Mouse (Mus musculus) heart, adult 2 months (tissue): ENCODE measurements around the gene Gm8298. TPM values are rescaled to one million over a fixed set of nuclear protein-coding genes. Genes with fewer than 3 reads are reported as not detected.

Experiments used
- DNase-seq, 2 experiments: peaks; one replicate each; pipeline ENCODE4 v3.0.0; 2021
- H3K27ac ChIP-seq: fragments of 200-600 bp; 2 replicates; pipeline ENCODE4 v1.8.1; 2022
- H3K27me3 ChIP-seq: fragments of 200-500 bp; 2 replicates; pipeline ENCODE4 v1.6.1; 2012; ENCODE audit warnings: mild to moderate bottlenecking, low read length, inconsistent platforms, mixed read lengths; ENCODE audit not compliant: control insufficient read depth, insufficient read depth
- H3K36me3 ChIP-seq: fragments of 200-500 bp; 2 replicates; pipeline ENCODE4 v1.6.1; 2012; ENCODE audit warnings: low read length, inconsistent platforms; ENCODE audit not compliant: control insufficient read depth, insufficient read depth
- H3K4me1 ChIP-seq: fragments of 200-500 bp; 2 replicates; pipeline ENCODE4 v1.6.1; 2011; ENCODE audit warnings: low read length; ENCODE audit not compliant: control insufficient read depth, insufficient read depth
- H3K4me3 ChIP-seq: fragments of 200-600 bp; 2 replicates; pipeline ENCODE4 v1.8.1; 2022
- H3K79me2 ChIP-seq: fragments of 200-500 bp; replicated peaks from 2 replicates; pipeline ENCODE4 v1.6.1; 2012; ENCODE audit warnings: mild to moderate bottlenecking, inconsistent platforms, low read length, moderate library complexity, mixed read lengths; ENCODE audit not compliant: control insufficient read depth, insufficient read depth
- H3K9ac ChIP-seq: fragments of 200-500 bp; 2 replicates; pipeline ENCODE4 v1.6.1; 2012; ENCODE audit warnings: low read depth, mild to moderate bottlenecking, control low read depth, inconsistent platforms, low read length, mixed read lengths
- CTCF ChIP-seq: fragments of 200-600 bp; IDR thresholded peaks from 2 replicates; pipeline ENCODE4 v1.8.1; 2022; ENCODE audit warnings: antibody characterized with exemption, mild to moderate bottlenecking, moderate library complexity
- EP300 ChIP-seq: fragments of 200-500 bp; IDR thresholded peaks from 2 replicates; pipeline ENCODE4 v1.6.1; 2011; ENCODE audit warnings: low read depth, low read length, control low read depth; ENCODE audit not compliant: insufficient read depth
- POLR2A ChIP-seq: fragments of 200-500 bp; IDR thresholded peaks from 2 replicates; pipeline ENCODE4 v1.6.1; 2011; ENCODE audit warnings: mild to moderate bottlenecking, low read depth, low read length, control low read depth; ENCODE audit not compliant: insufficient read depth
- WGBS: fragments of 180-500 bp; shearing (Covaris S2); methylation state at CpG from one replicate; pipeline ENCODE4 v1.1.7; 2018; 5-methylcytosine and 5-hydroxymethylcytosine counted together
- intact Hi-C: fragments of 180-260 bp; cut with DNase I; formaldehyde crosslinking; loops from one replicate; pipeline ENCODE4 v1.15.1; 2025
- polyA plus RNA-seq: library from polyadenylated mRNA; depleted of rRNA; stranded (reverse); fragments of >200 nt; gene quantifications from 2 replicates; pipeline ENCODE4 v1.2.3, GENCODE M21; 2012; rRNA removed
- total RNA-seq, 2 experiments: library from RNA; stranded (reverse); gene quantifications; 2 replicates each; pipeline ENCODE4 v1.2.3; 2021

Gene Gm8298
- total and polyA plus RNA-seq, 3 experiments = not detected

- Histone ChIP-seq H3K27me3 (no peaks in the 10 kb centered on the region), H3K4me3 (no peak within 1 kb of the TSS), H3K9ac (no peak within 1 kb of the TSS), H3K4me1 (no peaks in the 10 kb centered on the region), H3K27ac (no peak within 1 kb of the TSS), H3K36me3 (no peaks in the 10 kb centered on the region), H3K79me2 (no peaks in the 10 kb centered on the region)
- intact Hi-C loops = no loop called here
- DNase-seq = no peak
- WGBS = 87% methylated on average over 2 of the region's 2 CpGs
- TF ChIP-seq POLR2A (no peak), EP300 (no peak), CTCF (no peak)
These were observed 64.1 kb downstream of the Gm8298 start, which contains the start of gene C130079G13Rik for GRCm38 (mm10) chr3:59924914-59925313. Gene C130079G13Rik, plus strand, starts transcription at chr3:59925214.

Other genes with a start within 250 kb of the Gm8298 start
- not detected for gene Gm5538, start 131.3 kb upstream of the Gm8298 start, total RNA-seq
- gene Gm5538, start 131.3 kb upstream of the Gm8298 start, polyA plus RNA-seq = not detected in 2 replicates
- not detected for gene C130079G13Rik, start 64.2 kb downstream of the Gm8298 start, total RNA-seq
- not detected in 2 replicates for gene C130079G13Rik, start 64.2 kb downstream of the Gm8298 start, polyA plus RNA-seq
- gene Aadacl2, start 145.7 kb downstream of the Gm8298 start, total RNA-seq = not detected
- gene Aadacl2, start 145.7 kb downstream of the Gm8298 start, polyA plus RNA-seq = not detected in 2 replicates
- gene Aadac, start 164.7 kb downstream of the Gm8298 start, total RNA-seq = not detected
- 0.12 TPM in 1 of 2 replicates, not detected in the other for gene Aadac, start 164.7 kb downstream of the Gm8298 start, polyA plus RNA-seq
- not detected for gene Sucnr1, start 220.8 kb downstream of the Gm8298 start, total RNA-seq
- gene Sucnr1, start 220.8 kb downstream of the Gm8298 start, polyA plus RNA-seq = 0.59 and 1.2 TPM in 2 replicates